Mouse (Mus musculus): ENCODE results near the gene Notch2. TPM values are rescaled to one million over a fixed set of nuclear protein-coding genes. Genes with fewer than 3 reads are reported as not detected.

Notch2 gene
- polyA plus RNA-seq, 1 experiment from 2014 or later: 11.5 TPM

DNA sequence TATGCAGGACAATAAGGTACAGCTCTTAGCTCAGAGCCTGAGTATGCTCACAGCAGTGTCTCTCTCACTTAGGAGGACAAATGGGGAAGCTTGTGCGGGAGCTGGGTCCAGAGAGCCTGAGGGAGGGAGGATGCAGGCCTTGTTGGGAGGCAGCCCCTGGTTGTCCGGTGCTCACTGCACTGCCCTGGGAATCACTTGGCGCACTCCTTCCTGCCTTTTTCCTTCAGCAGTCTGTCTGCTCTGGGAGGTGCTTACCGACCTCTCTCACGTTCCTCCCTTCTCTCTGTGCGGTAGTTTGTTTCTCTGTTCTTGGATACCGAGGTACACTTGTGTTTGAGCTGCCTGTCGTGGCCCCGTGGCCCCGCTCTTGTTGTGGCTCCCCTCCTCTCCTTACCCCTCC is 131.9 kb downstream of the Notch2 start:
- Histone ChIP-seq H3K9me3 (replicated peaks) (no peaks in the 10 kb centered on the region), H3K4me1 (replicated peaks) (no peaks in the 10 kb centered on the region), H3K4me2 (no peak overlapping the region), H3K4me3 (no peak overlapping the region), H3K27me3 (no peaks in the 10 kb centered on the region), H3K27ac (no peak overlapping the region), H3K36me3 (peaks cover 88% of the 10 kb centered on the region), H3K9ac (no peak overlapping the region)
- 88% methylated on average over 10 of the region's 10 CpGs for WGBS
- ATAC-seq (replicated peaks; ENCODE audit: insufficient number of reproducible peaks, insufficient read depth, low FRiP score, low read depth): no peak

DNA sequence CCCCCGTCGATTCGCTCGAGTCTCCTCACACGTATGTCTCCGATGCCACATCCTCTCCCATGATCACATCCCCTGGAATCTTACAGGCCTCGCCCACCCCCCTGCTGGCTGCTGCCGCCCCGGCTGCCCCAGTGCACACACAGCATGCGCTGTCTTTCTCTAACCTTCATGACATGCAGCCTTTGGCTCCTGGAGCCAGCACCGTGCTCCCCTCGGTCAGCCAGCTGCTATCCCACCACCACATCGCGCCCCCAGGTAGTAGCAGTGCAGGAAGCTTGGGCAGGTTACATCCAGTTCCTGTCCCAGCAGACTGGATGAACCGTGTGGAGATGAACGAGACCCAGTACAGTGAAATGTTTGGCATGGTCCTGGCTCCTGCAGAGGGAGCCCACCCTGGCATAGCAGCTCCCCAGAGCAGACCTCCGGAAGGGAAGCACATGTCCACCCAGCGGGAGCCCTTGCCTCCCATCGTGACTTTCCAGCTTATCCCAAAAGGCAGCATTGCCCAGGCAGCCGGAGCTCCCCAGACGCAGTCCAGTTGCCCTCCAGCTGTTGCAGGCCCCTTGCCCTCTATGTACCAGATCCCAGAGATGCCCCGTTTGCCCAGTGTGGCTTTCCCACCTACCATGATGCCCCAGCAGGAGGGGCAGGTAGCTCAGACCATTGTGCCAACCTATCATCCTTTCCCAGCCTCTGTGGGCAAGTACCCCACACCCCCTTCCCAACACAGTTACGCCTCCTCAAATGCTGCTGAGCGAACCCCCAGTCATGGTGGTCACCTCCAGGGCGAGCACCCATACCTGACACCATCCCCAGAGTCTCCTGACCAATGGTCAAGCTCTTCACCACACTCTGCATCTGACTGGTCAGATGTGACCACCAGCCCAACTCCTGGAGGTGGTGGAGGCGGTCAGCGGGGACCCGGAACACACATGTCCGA is 133.4 kb downstream of the Notch2 start:
- peaks cover 77% of the 10 kb centered on the region for H3K36me3 ChIP-seq
- no peak overlapping the region for H3K4me3 ChIP-seq
- H3K27me3 ChIP-seq: no peaks in the 10 kb centered on the region
- no peaks in the 10 kb centered on the region for H3K9me3 ChIP-seq (replicated peaks)
- no peak overlapping the region for H3K4me2 ChIP-seq
- H3K4me1 ChIP-seq (replicated peaks): no peaks in the 10 kb centered on the region
- no peak overlapping the region for H3K27ac ChIP-seq
- ATAC-seq (replicated peaks; ENCODE audit: insufficient number of reproducible peaks, insufficient read depth, low FRiP score, low read depth): no peak
- H3K9ac ChIP-seq: no peak overlapping the region
- 91% methylated on average over 29 of the region's 29 CpGs for WGBS

DNA sequence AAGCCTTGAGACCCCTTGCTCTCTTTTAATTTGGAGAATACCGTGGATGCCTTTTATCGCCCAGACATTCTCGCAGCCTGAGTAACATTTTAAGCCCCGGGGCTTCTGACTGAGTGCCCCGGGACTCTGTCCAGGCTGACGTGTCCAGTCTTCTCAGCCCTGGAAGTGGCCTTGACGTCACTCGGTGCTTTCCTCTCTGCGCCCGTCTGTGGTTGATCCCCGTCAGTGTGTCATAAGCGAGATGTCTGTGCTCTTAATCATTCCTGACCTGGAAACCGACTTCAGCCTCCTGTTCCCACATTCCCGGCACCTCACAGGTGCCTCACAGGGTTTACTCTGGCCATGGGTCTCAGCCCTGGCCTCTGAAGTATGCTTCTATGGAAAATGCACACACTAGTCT is 134.4 kb downstream of the Notch2 start:
- 82% methylated on average over 14 of the region's 14 CpGs for WGBS
- Histone ChIP-seq H3K4me1 (replicated peaks) (no peaks in the 10 kb centered on the region), H3K4me2 (no peak overlapping the region)

DNA sequence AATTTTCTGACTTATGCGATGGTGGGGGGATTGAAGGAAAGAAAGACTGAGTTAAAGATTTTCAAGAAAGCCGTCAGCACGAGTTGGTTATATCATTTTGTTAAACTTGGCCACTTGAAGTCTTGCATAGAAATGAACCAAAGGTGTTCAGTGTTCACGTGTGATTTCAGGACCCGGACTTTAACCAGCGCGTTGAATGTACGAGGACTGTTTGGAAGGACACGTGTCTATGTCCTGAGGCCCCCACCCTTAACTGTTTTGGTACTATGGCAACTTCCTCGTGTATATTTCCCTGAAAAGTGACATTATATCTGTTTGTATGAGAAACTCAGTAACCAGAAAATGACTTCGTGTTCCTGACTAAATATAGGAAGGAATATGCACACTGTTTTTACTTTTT is 136.6 kb downstream of the Notch2 start:
- Histone ChIP-seq H3K27me3 (no peaks in the 10 kb centered on the region), H3K4me2 (no peak overlapping the region), H3K9me3 (replicated peaks) (no peaks in the 10 kb centered on the region), H3K9ac (no peak overlapping the region), H3K4me3 (no peak overlapping the region), H3K27ac (no peak overlapping the region), H3K36me3 (peaks cover 49% of the 10 kb centered on the region), H3K4me1 (replicated peaks) (no peaks in the 10 kb centered on the region)
- no peak for ATAC-seq (replicated peaks; ENCODE audit: insufficient number of reproducible peaks, insufficient read depth, low FRiP score, low read depth)
- WGBS: 90% methylated on average over 11 of the region's 11 CpGs

More for the DNA sequence above, 134.4 kb downstream of the Notch2 start:
- no peak for ATAC-seq (replicated peaks; ENCODE audit: insufficient number of reproducible peaks, insufficient read depth, low FRiP score, low read depth)
- H3K27ac ChIP-seq: no peak overlapping the region
- H3K27me3 ChIP-seq: no peaks in the 10 kb centered on the region
- H3K9me3 ChIP-seq (replicated peaks): no peaks in the 10 kb centered on the region
- peaks cover 70% of the 10 kb centered on the region for H3K36me3 ChIP-seq
- H3K4me3 ChIP-seq: no peak overlapping the region
- no peak overlapping the region for H3K9ac ChIP-seq

DNA sequence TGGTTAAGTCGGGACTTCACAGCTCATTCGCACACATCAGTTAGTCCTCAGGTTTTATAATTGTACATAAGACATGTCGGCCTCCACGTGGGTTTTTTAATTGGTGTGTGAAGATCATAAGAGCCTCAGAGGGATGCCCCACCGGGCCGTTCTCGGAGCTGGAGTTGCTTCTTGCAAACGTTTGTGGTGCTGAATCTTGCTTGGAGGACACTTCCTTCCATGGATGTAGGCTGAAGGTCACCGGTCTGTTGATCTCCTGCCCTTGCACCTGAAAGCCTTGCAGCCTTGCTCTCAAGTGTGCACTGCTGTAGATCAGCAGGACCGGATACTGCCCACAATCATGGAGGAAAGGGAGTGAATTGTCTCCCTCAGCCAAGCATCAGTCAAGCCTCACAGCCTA is 137.7 kb downstream of the Notch2 start:
- Histone ChIP-seq H3K36me3 (peaks cover 37% of the 10 kb centered on the region), H3K27ac (no peak overlapping the region), H3K4me1 (replicated peaks) (0 out of 2 replicates have a peak, but pooled peaks cover 2% of the 10 kb centered on the region), H3K4me3 (no peak overlapping the region), H3K9me3 (replicated peaks) (no peaks in the 10 kb centered on the region), H3K27me3 (no peaks in the 10 kb centered on the region), H3K4me2 (no peak overlapping the region), H3K9ac (no peak overlapping the region)
- WGBS: 87% methylated on average over 10 of the region's 10 CpGs
- no peak for ATAC-seq (replicated peaks; ENCODE audit: insufficient number of reproducible peaks, insufficient read depth, low FRiP score, low read depth)

DNA sequence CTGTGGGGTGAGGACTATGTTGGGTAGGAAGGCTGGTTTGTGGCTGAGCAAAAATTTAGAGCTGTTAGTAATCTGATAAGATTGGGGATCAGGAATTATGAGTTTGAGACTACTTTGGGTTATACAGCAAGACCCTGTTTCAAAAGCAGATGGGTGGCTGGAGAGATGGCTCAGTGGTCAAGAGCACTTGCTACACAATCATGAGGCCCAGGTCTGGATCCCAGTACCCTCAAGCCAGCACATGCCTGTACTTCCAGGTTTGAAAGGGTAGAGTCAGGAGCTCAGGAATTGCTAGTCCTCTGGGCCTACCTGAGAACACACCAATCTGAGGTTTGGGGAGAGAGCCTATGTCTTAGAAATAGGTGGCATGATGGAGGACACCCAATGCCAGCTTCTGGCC is 140.1 kb downstream of the Notch2 start:
- Histone ChIP-seq H3K27ac (no peak overlapping the region), H3K4me1 (replicated peaks) (0 out of 2 replicates have a peak, but pooled peaks cover 2% of the 10 kb centered on the region)
- ATAC-seq (replicated peaks; ENCODE audit: insufficient number of reproducible peaks, insufficient read depth, low FRiP score, low read depth): no peak

DNA sequence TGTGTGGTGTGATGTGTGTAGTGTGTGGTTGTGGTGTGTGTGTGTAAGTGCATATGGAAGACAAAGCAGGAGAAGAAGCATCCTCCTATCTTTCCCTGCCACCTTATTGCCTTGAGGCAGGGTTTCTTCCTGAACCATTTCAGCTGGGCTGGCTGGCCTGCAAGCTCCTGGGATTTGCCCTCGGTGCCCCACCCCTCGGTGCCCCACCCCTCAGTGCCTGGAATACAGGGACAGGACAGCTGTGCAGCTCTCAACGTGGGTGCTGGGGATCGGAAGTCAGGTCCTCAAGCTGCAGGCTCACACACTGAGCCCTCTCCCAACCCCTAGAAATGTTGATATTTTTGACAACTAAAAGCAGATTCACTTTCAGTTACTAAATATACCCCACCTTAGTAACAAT is 142.8 kb downstream of the Notch2 start:
- H3K9ac ChIP-seq: no peak overlapping the region
- no peak overlapping the region for H3K27ac ChIP-seq
- 0 out of 2 replicates have a peak, but pooled peaks cover 6% of the 10 kb centered on the region for H3K4me1 ChIP-seq (replicated peaks)
- WGBS: 36% methylated on average over 4 of the region's 4 CpGs
- H3K4me2 ChIP-seq: no peak overlapping the region
- no peaks in the 10 kb centered on the region for H3K27me3 ChIP-seq
- peaks cover 3% of the 10 kb centered on the region; the same call in 1 of the 2 replicates for H3K36me3 ChIP-seq
- ATAC-seq (replicated peaks; ENCODE audit: insufficient number of reproducible peaks, insufficient read depth, low FRiP score, low read depth): no peak
- H3K4me3 ChIP-seq: no peak overlapping the region
- H3K9me3 ChIP-seq (replicated peaks): no peaks in the 10 kb centered on the region

More for the DNA sequence above, 140.1 kb downstream of the Notch2 start:
- Histone ChIP-seq H3K9ac (no peak overlapping the region), H3K4me3 (no peak overlapping the region), H3K9me3 (replicated peaks) (no peaks in the 10 kb centered on the region), H3K36me3 (peaks cover 14% of the 10 kb centered on the region), H3K27me3 (no peaks in the 10 kb centered on the region), H3K4me2 (no peak overlapping the region)

DNA sequence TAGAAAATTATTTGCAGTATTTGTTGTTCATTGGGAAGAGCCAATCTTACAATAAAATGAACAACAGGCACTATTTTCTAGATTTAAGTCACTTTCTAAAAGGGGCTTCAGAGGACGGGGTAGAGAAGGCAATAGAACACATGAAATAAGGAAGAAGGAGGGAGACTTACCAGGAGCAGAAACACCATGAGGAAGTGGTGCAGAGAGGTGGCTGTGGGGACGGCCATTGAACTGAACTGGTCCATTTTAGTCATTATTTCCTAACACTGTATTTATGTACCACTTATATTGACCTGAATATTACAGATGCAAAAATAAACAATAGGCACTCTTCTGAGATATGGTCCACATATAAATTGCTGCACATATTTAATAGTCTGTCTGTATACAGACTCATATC is 143.7 kb downstream of the Notch2 start:
- H3K27ac ChIP-seq: no peak overlapping the region
- no peaks in the 10 kb centered on the region for H3K9me3 ChIP-seq (replicated peaks)
- H3K27me3 ChIP-seq: no peaks in the 10 kb centered on the region
- H3K9ac ChIP-seq: no peak overlapping the region
- H3K4me2 ChIP-seq: no peak overlapping the region
- ATAC-seq (replicated peaks; ENCODE audit: insufficient number of reproducible peaks, insufficient read depth, low FRiP score, low read depth): no peak
- H3K4me3 ChIP-seq: no peak overlapping the region
- peaks cover 2% of the 10 kb centered on the region; the same call in 1 of the 2 replicates for H3K36me3 ChIP-seq
- 63% methylated on average over 2 of the region's 2 CpGs for WGBS
- H3K4me1 ChIP-seq (replicated peaks): 0 out of 2 replicates have a peak, but pooled peaks cover 6% of the 10 kb centered on the region

DNA sequence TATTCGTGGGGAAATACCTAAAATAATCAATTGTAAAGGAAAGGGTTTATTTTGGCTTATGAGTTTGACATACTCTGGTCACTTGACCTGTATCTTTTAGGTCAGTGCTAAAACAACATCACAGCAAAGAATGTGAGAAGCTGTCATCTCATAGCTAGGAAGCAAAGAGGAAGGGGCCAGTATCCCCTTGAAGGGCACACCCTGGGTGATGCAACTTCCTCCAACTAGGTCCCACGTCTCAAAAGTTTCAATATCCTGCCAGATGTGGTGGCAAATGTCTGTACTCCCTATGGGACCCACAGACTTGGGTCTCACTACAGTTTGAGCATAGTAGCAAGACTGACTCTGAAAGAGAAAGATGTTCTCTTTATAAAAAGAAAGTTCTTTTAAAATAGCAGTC is 144.3 kb downstream of the Notch2 start:
- no peak overlapping the region for H3K4me2 ChIP-seq
- no peak overlapping the region for H3K27ac ChIP-seq
- H3K4me1 ChIP-seq (replicated peaks): 0 out of 2 replicates have a peak, but pooled peaks cover 6% of the 10 kb centered on the region
- no peak overlapping the region for H3K4me3 ChIP-seq
- no peaks in the 10 kb centered on the region for H3K36me3 ChIP-seq
- no peak overlapping the region for H3K9ac ChIP-seq
- no peak for ATAC-seq (replicated peaks; ENCODE audit: insufficient number of reproducible peaks, insufficient read depth, low FRiP score, low read depth)
- H3K9me3 ChIP-seq (replicated peaks): no peaks in the 10 kb centered on the region
- no peaks in the 10 kb centered on the region for H3K27me3 ChIP-seq
- 36% methylated on average over 2 of the region's 2 CpGs for WGBS

DNA sequence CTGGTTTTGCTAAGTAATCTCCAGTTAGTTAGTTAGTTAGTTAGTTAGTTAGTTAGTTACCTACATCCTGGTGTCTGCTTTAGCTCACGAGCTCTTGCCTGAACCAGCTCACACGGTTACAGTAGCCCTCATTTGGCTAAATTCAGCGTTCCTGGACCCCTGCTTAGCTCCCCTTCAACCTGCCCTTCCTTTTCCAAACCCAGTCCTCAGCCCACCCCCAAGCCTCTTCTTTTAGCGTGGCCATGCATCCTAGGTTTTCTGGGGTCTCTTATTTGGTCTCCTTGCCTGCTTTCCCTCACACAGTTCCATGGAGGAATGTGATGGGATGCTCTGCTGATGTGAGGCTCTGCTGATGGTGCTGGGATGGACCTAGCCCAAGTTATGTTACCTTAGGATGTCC is 145.3 kb downstream of the Notch2 start:
- Histone ChIP-seq H3K9me3 (replicated peaks) (no peaks in the 10 kb centered on the region), H3K4me3 (no peak overlapping the region), H3K4me2 (no peak overlapping the region), H3K4me1 (replicated peaks) (0 out of 2 replicates have a peak, but pooled peaks cover 6% of the 10 kb centered on the region), H3K36me3 (no peaks in the 10 kb centered on the region), H3K9ac (no peak overlapping the region), H3K27ac (no peak overlapping the region), H3K27me3 (no peaks in the 10 kb centered on the region)
- no peak for ATAC-seq (replicated peaks; ENCODE audit: insufficient number of reproducible peaks, insufficient read depth, low FRiP score, low read depth)
- 81% methylated on average over 4 of the region's 4 CpGs for WGBS

DNA sequence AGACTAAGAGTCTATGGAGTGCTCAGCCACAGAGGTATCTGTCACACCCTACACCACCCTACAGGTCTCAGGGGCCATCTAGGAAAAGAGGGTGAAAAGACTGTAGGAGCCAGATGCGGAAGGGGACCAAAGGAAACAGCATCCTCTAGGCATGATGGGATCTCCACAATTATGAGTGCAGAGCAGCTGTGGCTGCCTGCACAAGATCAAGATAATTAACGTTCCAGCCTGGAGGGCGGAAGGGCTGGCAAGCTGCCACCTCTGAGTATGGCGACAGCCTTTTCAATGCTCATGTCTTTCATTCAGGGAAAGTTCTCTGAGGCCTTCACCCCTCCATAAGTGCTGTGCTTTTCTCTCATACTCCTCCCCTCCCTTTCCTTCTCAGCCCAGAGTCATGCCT is 146.0 kb downstream of the Notch2 start:
- Histone ChIP-seq H3K27me3 (no peaks in the 10 kb centered on the region), H3K9me3 (replicated peaks) (no peaks in the 10 kb centered on the region), H3K36me3 (no peaks in the 10 kb centered on the region), H3K27ac (no peak overlapping the region), H3K4me1 (replicated peaks) (0 out of 2 replicates have a peak, but pooled peaks cover 6% of the 10 kb centered on the region), H3K4me2 (no peak overlapping the region), H3K9ac (no peak overlapping the region), H3K4me3 (no peak overlapping the region)
- no peak for ATAC-seq (replicated peaks; ENCODE audit: insufficient number of reproducible peaks, insufficient read depth, low FRiP score, low read depth)
- WGBS: 18% methylated on average over 4 of the region's 4 CpGs

DNA sequence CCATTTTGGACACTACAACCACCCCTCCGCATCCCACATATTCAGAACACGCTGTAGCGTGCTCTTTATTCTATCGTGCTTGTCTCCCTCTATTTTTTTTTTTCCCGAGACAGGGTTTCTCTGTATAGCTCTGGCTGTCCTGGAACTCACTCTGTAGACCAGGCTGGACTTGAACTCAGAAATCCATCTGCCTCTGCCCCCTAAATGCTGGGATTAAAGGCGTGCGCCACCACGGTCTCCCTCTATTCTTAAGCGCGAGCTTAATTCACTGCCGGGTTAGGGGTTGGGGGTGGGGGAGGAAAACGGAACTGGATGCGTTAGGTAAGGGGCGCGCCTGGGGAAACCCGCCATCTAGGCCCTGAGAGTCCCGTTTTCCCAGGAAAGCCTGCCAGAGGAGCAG is 147.0 kb downstream of the Notch2 start, which contains the start of gene Adam30:
Adam30 (plus strand) TSS at position 301 of the 400 bp plus-strand sequence.
- Histone ChIP-seq H3K9me3 (replicated peaks) (no peaks in the 10 kb centered on the region), H3K27ac (no peak within 1 kb of the TSS), H3K4me1 (replicated peaks) (0 out of 2 replicates have a peak, but pooled peaks cover 5% of the 10 kb centered on the region), H3K36me3 (no peaks in the 10 kb centered on the region), H3K9ac (no peak within 1 kb of the TSS), H3K4me2 (no peak within 1 kb of the TSS), H3K27me3 (no peaks in the 10 kb centered on the region), H3K4me3 (no peak within 1 kb of the TSS)
- no peak for ATAC-seq (replicated peaks; ENCODE audit: insufficient number of reproducible peaks, insufficient read depth, low FRiP score, low read depth)
- WGBS: 84% methylated on average over 17 of the region's 17 CpGs
